Mouse (Mus musculus) mouse embryonic stem cell (cell line): ENCODE data around the gene Rbks.

Experiments
- in situ Hi-C, 2 experiments: fragments of 300-500 bp; cut with MboI; formaldehyde crosslinking; loops; 1 replicate in 1 of 2; 3 replicates in 1 of 2; pipeline ENCODE4 v1.14.3; 2019 to 2020; ENCODE audit warnings: low sequenced_read_pairs in 2 of 2, low pct_unique_long_range_greater_than_20kb in 1 of 2, mixed read lengths in 1 of 2; ENCODE audit not compliant: unreplicated experiment in 1 of 2

Gene Rbks

GRCm38 (mm10) chr5:31687972-31688371 lies 9.5 kb downstream of the Rbks start:
- in situ Hi-C loops, result no loop called here

GRCm38 (mm10) chr5:31686040-31686439 lies 11.4 kb downstream of the Rbks start:
- in situ Hi-C loops, result no loop called here

GRCm38 (mm10) chr5:31682305-31682704 lies 15.1 kb downstream of the Rbks start:
- in situ Hi-C loops, result no loop called here

DNA sequence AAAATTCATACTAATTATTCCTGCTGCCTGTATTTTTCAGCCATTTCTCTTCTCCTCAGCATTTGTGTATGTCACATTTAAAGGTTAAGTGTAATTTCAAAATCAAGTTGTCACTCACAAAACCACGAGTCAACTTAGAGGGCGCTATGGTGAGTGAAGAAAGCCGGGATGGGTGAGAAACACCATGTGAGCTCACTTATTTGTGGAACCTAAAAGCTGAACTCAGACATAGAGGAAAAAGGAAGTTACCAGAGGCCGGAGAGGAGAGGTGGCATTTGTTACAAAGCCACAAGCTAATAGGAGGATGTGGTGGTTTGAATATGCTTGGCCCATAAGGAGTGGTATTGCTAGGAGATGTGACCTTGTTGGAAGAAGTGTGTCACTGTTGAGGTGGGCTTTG lies 17.2 kb downstream of the Rbks start:
- in situ Hi-C loops, result no loop called here

- in situ Hi-C loops, result no loop called here
These were observed 19.4 kb downstream of the Rbks start for GRCm38 (mm10) chr5:31678000-31678399.

GRCm38 (mm10) chr5:31673431-31673830 lies 24.0 kb downstream of the Rbks start:
- in situ Hi-C loops, result no loop called here

DNA sequence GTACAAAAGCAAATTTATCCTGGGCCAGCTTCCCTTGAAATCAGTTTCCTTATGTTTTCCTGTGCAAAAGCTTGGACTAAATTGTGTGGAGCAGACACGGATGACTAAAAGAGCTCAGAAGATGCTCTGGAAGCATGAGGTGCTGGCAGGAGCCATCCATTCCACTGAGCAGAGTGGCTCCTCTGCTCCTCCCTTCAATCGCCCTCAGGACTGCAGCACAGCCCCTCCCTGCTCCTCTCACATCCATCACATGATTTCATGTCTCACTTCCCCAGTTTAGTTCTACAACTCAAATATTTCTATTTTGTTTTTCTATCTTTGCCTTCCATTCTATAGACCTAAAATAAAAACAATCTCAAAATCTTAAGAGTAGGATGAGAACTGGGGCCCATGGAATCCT lies 26.3 kb downstream of the Rbks start:
- in situ Hi-C loops, result no loop called here

GRCm38 (mm10) chr5:31669984-31670383 lies 27.4 kb downstream of the Rbks start:
- in situ Hi-C loops, result no loop called here

GRCm38 (mm10) chr5:31668325-31668968 lies 29.0 kb downstream of the Rbks start:
- in situ Hi-C loops, result no loop called here

DNA sequence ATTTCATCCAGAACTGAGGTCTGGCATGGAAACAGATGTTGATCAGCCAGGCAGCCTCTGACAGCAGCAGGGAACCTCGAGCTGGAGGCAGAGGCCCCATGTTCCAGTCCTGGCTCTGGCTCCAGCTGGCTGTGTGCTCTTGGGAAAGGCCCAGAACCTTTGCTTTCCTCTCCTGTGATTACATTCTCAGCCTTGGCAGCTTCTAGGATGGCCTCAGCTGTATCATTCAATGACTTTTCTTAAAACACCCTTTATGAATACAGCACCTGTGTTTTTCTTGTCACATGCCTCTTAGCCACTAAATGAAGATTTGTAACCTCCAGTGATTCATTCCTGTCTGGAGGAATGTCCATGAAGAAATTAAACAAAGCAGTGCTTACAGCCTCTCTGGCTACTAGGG lies 31.3 kb downstream of the Rbks start:
- in situ Hi-C loops, result no loop called here

DNA sequence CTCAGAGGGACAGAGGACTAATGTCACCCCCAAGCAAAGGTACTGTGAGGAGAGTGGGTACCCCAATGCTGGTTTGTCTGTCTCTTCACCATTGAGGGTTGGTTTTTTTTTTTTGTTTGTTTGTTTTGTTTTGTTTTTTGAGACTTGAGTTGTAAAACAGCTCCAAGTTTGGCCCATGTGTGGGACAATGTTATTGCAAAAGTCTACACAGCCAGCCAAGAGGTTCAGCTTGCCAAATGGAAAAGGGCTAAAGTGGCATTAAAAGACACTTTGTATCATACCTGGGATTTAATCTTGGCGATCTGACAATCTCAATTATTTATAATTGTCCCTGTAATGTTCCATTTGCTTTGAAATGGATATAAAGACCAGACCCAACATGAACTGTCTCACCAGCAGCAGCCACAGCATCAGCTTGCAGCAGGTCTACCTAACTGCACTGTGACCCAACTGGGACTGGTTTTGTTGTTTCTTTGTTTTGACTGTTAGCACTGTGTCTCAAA lies 41.7 kb downstream of the Rbks start:
- in situ Hi-C loops, result no loop called here

DNA sequence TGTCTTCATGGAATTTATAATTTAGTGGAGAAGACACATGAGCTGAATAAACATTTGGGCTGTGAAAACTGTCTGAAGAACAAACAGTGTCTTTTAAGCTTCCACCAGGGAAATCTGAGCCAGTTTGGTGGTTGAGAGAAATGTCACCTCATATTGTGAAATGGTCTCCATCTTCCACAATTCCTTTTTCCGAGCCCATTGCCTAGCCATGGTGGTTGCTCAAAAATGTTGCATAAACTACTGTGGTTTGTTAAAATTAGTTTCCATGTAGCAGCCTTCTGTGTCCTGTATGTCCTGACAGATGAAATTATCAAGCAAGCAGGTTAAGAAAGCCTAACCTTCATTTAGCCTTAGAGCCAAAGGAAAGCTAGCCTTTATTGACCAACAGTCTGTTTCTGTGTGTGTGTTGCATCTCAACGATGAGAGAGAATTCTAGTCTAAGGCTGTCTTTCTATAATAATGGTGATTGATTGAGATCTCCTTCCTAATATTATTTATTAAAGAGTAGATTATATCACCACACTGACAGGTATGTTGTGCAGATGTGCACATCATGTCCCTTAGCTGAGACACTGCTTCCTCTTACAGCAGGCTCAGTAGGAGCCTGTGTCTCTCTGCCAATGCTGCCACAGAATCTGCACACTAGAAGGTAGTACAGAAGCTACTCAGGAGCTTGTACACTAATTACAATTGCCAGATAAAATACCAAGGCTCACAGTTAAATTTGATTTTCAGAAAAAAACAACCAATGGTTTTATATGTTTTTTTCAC lies 46.7 kb downstream of the Rbks start:
- in situ Hi-C loops, result no loop called here

DNA sequence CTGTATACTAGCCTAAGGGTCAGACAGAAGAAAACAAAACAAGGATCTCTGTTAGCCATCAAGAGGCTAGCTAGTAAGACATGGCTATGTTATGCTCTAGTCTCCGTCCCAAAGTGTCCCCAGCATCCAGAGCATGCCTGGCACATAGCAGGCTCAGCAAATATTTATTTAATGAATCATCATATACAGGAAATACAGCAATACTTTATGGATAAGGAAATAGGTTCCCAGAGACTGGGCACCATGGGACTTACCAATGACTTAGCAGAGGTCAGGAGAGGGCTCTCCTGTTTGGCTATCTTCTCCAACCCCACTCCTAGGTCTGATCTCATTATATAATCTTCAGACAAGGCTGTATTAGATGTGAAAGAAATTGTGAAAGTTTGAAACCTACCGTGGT lies 50.1 kb downstream of the Rbks start:
- in situ Hi-C loops, result no loop called here

DNA sequence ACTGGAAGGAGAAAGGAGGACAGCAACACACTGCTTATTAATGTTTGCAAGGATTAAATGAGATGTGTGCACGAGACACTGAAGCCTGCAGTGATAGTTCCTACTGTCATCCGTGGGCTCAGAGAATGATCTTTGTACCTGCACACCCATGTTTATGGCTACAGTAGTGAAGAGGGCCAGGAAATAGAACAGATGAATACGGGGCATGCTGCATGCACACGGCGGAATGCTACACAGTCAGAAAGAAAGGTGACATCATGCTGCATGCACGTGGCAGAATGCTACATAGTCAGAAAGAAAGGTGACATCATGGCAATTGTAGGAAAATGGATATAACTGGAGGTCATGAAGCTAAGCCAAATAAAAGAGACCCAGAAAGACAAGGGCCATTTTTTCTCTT lies 50.9 kb downstream of the Rbks start:
- in situ Hi-C loops, result no loop called here

GRCm38 (mm10) chr5:31645798-31646197 lies 51.6 kb downstream of the Rbks start:
- in situ Hi-C loops, result no loop called here

GRCm38 (mm10) chr5:31644847-31645246 lies 52.6 kb downstream of the Rbks start:
- in situ Hi-C loops, result no loop called here

- in situ Hi-C loops, result no loop called here
These were observed 53.2 kb downstream of the Rbks start for GRCm38 (mm10) chr5:31644272-31644671.

GRCm38 (mm10) chr5:31642300-31642699 lies 55.1 kb downstream of the Rbks start:
- in situ Hi-C loops, result no loop called here

DNA sequence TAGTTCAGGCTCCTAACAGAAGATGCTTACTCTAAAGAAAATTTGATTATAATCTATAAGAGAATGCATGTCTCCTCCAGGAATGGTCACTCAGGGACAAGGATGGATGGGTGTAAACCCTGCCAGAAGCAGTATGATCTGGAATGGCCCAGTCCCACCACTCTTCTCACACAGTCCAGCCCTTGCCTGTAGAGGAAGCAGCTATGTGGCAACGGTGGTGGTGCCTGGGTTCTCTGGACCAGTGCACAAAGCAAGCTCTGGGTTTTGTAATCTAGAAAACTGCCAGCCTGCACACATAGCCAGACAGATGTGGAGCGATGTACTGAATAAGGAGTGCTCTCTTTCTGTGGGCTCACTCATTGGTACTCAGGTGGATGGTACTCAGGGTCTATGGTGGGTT lies 56.9 kb downstream of the Rbks start:
- in situ Hi-C loops, result no loop called here

GRCm38 (mm10) chr5:31636636-31637253 lies 60.7 kb downstream of the Rbks start:
- in situ Hi-C loops, result no loop called here
